Mouse (Mus musculus) liver, adult 2 months (tissue): ENCODE results near the gene Snapc1. TPM values are rescaled to one million over a fixed set of nuclear protein-coding genes. Genes with fewer than 3 reads are reported as not detected.

ENCODE experiments used
- DNase-seq: peaks from one replicate; pipeline ENCODE4 v3.0.0-alpha.2; 2011; ENCODE audit warnings: low read depth, low spot score; ENCODE audit errors: extremely low read depth
- H3K27ac ChIP-seq: fragments of 200-500 bp; replicated peaks from 2 replicates; pipeline ENCODE4 v1.5.1; 2012; ENCODE audit warnings: low read depth, mild to moderate bottlenecking, control low read depth, inconsistent platforms, low read length; ENCODE audit not compliant: insufficient read depth
- H3K27me3 ChIP-seq: fragments of 200-500 bp; 2 replicates; pipeline ENCODE4 v1.6.1; 2012; ENCODE audit warnings: mild to moderate bottlenecking, moderate library complexity, low read length, inconsistent platforms; ENCODE audit not compliant: control insufficient read depth, insufficient read depth
- H3K36me3 ChIP-seq: fragments of 200-500 bp; 2 replicates; pipeline ENCODE4 v1.6.1; 2012; ENCODE audit warnings: low read length, inconsistent platforms; ENCODE audit not compliant: control insufficient read depth, insufficient read depth
- H3K4me1 ChIP-seq: fragments of 200-500 bp; 2 replicates; pipeline ENCODE4 v1.6.1; 2011; ENCODE audit warnings: low read length; ENCODE audit not compliant: control insufficient read depth, insufficient read depth
- H3K4me3 ChIP-seq: fragments of 200-500 bp; 2 replicates; pipeline ENCODE4 v1.5.1; 2011; ENCODE audit warnings: low read depth, mild to moderate bottlenecking, control low read depth, low read length, moderate library complexity; ENCODE audit not compliant: insufficient read depth
- H3K79me2 ChIP-seq: fragments of 200-500 bp; 2 replicates; pipeline ENCODE4 v1.6.1; 2012; ENCODE audit warnings: inconsistent platforms, mild to moderate bottlenecking, low read length, moderate library complexity; ENCODE audit not compliant: control insufficient read depth, insufficient read depth
- H3K9ac ChIP-seq: fragments of 200-500 bp; 2 replicates; pipeline ENCODE4 v1.6.1; 2012; ENCODE audit warnings: low read depth, mild to moderate bottlenecking, control low read depth, inconsistent platforms, low read length
- CTCF ChIP-seq: fragments of 200-500 bp; IDR thresholded peaks from 2 replicates; pipeline ENCODE4 v1.5.1; 2011; ENCODE audit warnings: low read depth, low read length, control low read depth
- POLR2A ChIP-seq: fragments of 200-500 bp; IDR thresholded peaks from 2 replicates; pipeline ENCODE4 v1.6.1; 2011; ENCODE audit warnings: low read length, control low read depth; ENCODE audit not compliant: insufficient read depth; ENCODE audit errors: extremely low read depth
- WGBS: fragments of 180-500 bp; shearing (Covaris S2); methylation state at CpG from one replicate; pipeline ENCODE4 v1.1.7; 2018; 5-methylcytosine and 5-hydroxymethylcytosine counted together
- polyA plus RNA-seq: library from polyadenylated mRNA; depleted of rRNA; stranded (reverse); fragments of >200 nt; gene quantifications from 2 replicates; pipeline ENCODE4 v1.2.3, GENCODE M21; 2012
- total RNA-seq: library from RNA; depleted of rRNA; stranded (reverse); fragments of >200 nt; gene quantifications from 2 replicates; pipeline ENCODE4 v1.2.3, GENCODE M21; 2014

Snapc1 gene
- total and polyA plus RNA-seq, 2 experiments, result 4.4 to 6.0 TPM

- no peak for DNase-seq
- TF ChIP-seq CTCF (no peak), POLR2A (no peak)
- H3K79me2 ChIP-seq, result no peaks in the 10 kb centered on the region; the same call in 1 of the 2 replicates
- H3K4me3 ChIP-seq, result no peak within 1 kb of the TSS
- 100% methylated on average over 1 of the region's 1 CpGs for WGBS
- no peaks in the 10 kb centered on the region for H3K27me3 ChIP-seq
- H3K36me3 ChIP-seq, result peaks cover 69% of the 10 kb centered on the region
- H3K4me1 ChIP-seq, result peaks cover 2% of the 10 kb centered on the region
- H3K27ac ChIP-seq, result no peak within 1 kb of the TSS
- H3K9ac ChIP-seq, result no peak within 1 kb of the TSS
Observed at GRCm38 (mm10) chr12:73937353-73937752, 26.9 kb upstream of the Snapc1 start, which contains the start of gene Gm49321. TSS of gene Gm49321 (plus strand) at chr12:73937653.

GRCm38 (mm10) chr12:73939542-73939941 is 24.7 kb upstream of the Snapc1 start:
- DNase-seq, result no peak
- H3K36me3 ChIP-seq, result peaks cover 69% of the 10 kb centered on the region

DNA sequence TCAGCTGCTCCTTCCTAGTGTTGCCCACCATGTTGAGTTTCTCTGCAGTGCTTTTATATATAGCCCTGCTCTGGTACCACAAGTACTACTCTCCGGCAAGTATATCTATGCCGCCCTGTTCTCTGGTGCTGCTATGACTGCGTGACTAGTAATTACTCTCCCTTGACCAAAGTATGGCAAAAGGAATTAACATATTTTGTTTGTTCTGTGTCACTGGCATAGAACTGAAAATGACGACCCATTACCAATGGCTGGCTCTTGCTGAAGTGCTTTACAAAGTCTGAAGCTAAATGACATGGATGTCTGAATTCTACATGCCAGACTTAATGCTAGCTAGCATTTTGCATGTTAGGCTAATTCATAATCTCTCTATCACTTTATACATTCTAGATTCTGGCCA is 15.9 kb upstream of the Snapc1 start:
- DNase-seq, result no peak
- Histone ChIP-seq H3K9ac (no peak overlapping the region), H3K36me3 (peaks cover 23% of the 10 kb centered on the region), H3K79me2 (no peaks in the 10 kb centered on the region), H3K4me1 (peaks cover 4% of the 10 kb centered on the region; the same call in 1 of the 2 replicates), H3K4me3 (no peak overlapping the region), H3K27ac (no peak overlapping the region), H3K27me3 (no peaks in the 10 kb centered on the region)
- 96% methylated on average over 4 of the region's 4 CpGs for WGBS
- no peak for TF ChIP-seq POLR2A
- no peak for TF ChIP-seq CTCF

More at GRCm38 (mm10) chr12:73939542-73939941, 24.7 kb upstream of the Snapc1 start:
- Histone ChIP-seq H3K79me2 (no peaks in the 10 kb centered on the region; the same call in 1 of the 2 replicates), H3K4me3 (no peak overlapping the region), H3K4me1 (peaks cover 2% of the 10 kb centered on the region), H3K9ac (no peak overlapping the region), H3K27ac (no peak overlapping the region), H3K27me3 (no peaks in the 10 kb centered on the region)
- 84% methylated on average over 6 of the region's 6 CpGs for WGBS
- TF ChIP-seq CTCF (no peak), POLR2A (no peak)

DNA sequence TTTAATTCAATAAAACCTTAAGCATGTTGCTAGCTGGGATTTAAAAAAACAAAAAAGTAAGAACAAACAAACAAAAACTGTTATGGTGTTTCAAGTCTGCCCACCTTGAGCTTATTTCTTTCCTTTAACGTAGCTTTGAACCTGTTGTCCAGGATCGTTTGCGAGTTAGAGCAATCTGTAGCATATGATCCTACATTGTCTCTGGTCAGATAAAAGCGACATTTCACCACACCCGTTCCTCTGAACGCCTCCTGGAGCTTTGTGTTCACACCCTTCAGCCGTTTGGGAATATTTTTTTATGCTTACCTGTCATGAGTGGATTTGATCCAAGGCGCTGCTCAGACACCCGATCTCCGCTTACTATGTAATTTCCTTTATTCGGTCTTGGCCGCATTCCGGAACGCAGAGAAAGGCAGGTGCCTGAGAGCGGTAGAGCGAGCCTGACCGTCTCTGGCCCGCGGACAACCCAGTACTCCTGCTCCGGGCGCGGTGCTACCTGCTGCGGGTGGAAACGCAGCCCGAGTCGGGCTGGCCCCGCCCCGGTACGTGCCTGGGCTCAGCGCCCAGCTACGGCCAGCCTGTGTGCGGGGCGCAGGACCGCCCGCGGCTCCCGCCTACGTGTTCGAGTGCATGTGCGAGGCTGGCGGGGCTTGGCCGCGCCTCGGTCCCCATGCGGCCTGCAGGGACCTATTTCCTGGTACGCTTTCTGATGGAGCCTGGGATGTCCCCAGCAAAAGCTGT is 14.8 kb upstream of the Snapc1 start:
- H3K36me3 ChIP-seq, result peaks cover 16% of the 10 kb centered on the region
- H3K27ac ChIP-seq, result no peak overlapping the region
- peak overlapping the region; percentile 15; the same call in 1 of the 2 replicates for H3K4me3 ChIP-seq
- no peaks in the 10 kb centered on the region for H3K27me3 ChIP-seq
- peak overlapping the region; percentile 38; the same call in 1 of the 2 replicates for H3K9ac ChIP-seq
- DNase-seq, result peak; percentile 26
- peaks cover 4% of the 10 kb centered on the region; the same call in 1 of the 2 replicates for H3K4me1 ChIP-seq
- WGBS, result 11% methylated on average over 46 of the region's 46 CpGs
- no peaks in the 10 kb centered on the region for H3K79me2 ChIP-seq
- no peak for TF ChIP-seq POLR2A
- TF ChIP-seq CTCF, result no peak

DNA sequence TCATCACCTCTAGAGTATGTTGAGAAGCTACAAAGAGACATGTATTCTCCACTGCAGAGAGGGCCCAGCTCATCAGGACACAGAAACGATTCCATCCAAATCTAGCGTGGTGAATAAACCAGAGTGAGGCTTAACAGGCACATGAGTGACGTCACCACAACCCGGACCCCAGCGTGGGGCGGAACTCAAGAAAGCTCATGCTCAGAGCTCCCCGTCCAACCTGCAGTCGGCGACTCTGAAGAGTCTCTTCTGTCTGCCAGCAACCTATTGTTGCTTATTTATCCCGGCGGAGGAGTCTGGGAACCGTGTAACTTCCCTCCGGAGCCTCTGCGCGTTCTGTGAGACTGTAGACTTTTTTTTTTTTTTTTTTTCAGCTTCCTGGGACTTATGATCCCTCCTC is 11.4 kb upstream of the Snapc1 start:
- no peaks in the 10 kb centered on the region for H3K27me3 ChIP-seq
- H3K79me2 ChIP-seq, result no peaks in the 10 kb centered on the region
- no peak overlapping the region for H3K27ac ChIP-seq
- DNase-seq, result no peak
- peaks cover 4% of the 10 kb centered on the region; the same call in 1 of the 2 replicates for H3K4me1 ChIP-seq
- 12% methylated on average over 15 of the region's 15 CpGs for WGBS
- H3K4me3 ChIP-seq, result 0 out of 2 replicates have a peak overlapping the region, but pooled peaks have one; percentile 3
- H3K36me3 ChIP-seq, result peaks cover under 1% of the 10 kb centered on the region; the same call in 1 of the 2 replicates
- H3K9ac ChIP-seq, result no peak overlapping the region
- TF ChIP-seq POLR2A (no peak), CTCF (no peak)
